Mouse (Mus musculus) cortical plate, adult 2 months (tissue): ENCODE results near the gene Gadd45b.

Experiments used
- CTCF ChIP-seq: fragments of 200-500 bp; IDR thresholded peaks from 2 replicates; pipeline ENCODE4 v1.5.1; 2011; ENCODE audit warnings: mild to moderate bottlenecking, control low read depth, low read length; ENCODE audit not compliant: insufficient read depth; ENCODE audit errors: extremely low read depth
- POLR2A ChIP-seq: fragments of 200-500 bp; IDR thresholded peaks from 2 replicates; pipeline ENCODE4 v1.6.1; 2011; ENCODE audit warnings: mild to moderate bottlenecking, low read length, control low read depth; ENCODE audit not compliant: insufficient read depth; ENCODE audit errors: extremely low read depth

DNA sequence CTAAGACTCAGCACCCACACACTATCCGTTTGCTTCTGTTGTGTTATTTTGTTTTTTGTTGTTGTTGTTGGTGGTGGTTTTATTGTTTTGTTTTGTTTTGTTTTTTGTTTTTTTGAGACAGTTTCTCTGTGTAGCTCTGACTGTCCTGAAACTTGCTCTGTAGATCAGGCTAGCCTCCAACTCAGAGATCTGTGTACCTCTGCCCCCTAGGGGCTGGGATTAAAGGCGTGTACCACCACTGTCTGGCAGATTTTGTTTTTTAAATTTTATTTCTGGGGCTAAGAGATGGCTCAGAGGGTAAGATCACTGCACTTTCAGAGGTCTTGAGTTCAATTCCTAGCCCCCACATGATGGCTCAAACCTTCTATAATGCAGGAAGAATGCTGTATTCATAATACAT lies 49.0 kb upstream of the Gadd45b start:
- no peak for TF ChIP-seq CTCF
- TF ChIP-seq POLR2A: no peak
